Mouse (Mus musculus): ENCODE data around the gene Frmd8.

Frmd8 gene

DNA sequence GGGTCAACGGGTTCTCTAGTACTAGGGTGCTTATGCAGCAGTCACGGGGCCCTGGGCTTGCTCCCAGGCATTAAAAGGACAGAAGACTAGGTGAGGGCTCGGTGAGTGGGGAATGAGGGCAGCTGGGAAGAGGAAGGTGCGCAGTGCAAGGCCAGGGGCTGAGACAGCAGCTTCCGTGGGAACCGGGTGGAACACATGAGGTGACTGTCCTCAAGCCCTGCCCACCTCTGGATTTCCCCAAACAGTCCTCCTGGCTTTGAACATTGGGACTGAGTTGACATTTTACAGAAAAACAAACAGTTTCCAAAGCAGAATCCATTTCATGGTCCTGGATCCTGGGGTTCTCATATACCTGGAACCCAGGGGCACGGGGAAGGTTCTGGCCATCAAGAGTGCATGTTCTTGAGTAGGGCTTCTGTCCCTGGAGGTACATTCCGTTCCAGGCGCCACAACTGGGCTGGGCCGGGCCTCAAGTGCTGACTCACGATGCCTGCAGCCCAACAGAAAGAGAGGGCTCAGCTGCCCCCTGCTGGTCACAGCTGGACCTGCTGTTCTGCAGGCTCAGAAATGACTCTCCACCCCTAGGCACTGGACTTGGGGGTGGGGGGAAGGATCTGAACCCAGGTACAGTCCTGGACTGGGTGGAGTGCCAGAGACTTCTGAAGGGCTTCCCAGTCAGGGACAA is 25.1 kb downstream of the Frmd8 start:
- peak; percentile 93 for DNase-seq (ENCODE audit: low spot score)

- no peak for DNase-seq (ENCODE audit: low spot score)
These were observed 26.0 kb downstream of the Frmd8 start for GRCm38 (mm10) chr19:5848826-5849672.

DNA sequence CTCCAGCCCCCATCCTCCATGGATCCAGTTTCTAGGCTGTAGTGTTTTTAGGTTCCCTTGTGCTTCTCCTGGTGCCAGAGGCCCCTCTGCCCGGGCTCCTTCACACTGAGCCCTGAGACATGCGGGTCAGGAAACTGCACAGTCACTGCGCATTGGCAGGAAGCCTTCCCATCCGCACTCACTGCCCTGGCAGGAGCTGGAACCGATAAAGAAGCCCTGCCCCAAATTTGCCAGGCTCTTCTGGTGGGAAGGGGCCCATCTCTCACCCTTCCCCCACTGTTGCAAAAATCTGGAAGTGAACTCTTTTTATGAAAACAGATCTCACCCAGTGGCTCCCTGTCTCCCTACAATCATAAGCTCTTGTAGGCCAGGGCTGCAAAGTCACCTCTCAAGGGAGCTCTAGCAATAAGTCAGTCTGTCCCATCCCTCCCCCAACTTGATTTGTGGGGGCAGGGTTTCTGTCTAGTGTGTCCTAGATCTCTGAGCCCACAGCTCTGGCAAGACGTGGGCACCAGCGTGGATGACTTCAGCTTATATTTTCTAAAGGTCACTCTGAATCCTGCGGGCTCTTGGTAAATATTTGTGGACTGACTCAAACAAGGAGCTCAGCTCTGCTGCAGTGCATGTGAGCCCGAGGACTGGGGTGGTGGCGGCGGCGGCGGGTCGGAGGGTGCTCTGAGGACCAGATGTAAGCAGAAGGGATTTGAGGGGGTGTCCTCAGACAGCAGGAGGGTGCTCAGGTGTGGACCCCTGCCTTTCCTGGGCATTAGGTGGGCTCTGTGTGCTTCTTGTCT is 26.8 kb downstream of the Frmd8 start:
- no peak for DNase-seq (ENCODE audit: low spot score)

DNA sequence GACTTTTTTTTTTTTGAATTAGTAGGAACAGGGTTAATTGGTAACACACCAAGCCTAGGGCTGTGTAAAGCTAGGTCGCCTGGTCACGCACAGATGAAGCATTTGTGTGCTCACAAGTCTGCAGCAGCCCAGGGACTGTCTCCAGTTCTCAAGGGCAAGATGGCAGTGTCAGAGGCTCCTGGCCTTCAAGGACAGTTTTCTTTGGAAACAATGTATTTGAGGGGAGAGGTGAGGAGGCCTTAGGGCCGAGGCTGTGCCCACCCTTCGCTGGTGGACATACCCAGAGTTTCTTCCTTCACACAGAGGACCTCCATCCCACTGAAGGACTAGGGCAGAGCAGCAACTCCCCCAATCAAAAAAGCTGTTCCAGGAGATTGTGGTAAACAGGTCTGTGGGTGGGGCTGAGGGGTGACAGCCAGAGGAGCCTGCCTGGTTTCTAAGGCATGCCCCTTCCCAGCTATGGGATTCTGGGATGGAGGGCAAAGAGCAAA is 27.7 kb downstream of the Frmd8 start:
- DNase-seq (ENCODE audit: low spot score), result no peak

DNA sequence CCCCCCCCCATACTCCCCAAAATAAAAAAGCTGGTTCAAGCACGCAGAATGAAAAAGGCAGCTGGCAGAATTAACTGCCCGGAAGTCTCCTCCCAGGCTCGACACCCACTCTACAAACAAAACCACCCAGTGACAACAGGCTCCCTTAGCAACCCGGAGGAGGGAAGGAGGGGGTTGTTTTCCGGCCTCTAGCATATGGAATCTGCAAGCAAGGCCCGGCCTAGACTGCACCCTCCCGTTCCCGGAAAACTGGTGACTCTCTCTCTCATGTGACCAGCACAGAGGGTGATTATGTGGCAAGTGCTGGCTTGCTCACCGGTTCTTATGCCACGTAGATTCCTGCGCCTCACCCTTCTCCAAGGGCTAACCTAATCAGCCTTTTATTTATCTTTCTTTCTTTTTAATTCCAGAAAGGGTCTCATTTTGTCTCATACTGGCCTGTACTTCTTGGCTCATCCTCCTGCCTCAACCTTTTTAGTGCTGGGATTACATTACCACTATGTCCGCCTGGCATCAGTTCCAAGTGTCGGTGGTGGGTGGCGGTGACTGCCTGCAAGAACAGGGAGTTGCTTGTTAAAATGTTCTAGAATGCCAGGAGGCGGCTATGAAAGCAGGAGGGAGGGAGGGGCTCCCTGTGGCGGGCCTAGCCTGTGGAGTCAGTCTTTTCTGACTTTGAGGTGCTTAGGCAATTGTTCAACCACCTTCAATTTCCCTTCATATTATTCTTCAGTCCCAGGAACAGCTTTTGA is 28.3 kb downstream of the Frmd8 start:
- DNase-seq (ENCODE audit: low spot score), result peak; percentile 62

DNA sequence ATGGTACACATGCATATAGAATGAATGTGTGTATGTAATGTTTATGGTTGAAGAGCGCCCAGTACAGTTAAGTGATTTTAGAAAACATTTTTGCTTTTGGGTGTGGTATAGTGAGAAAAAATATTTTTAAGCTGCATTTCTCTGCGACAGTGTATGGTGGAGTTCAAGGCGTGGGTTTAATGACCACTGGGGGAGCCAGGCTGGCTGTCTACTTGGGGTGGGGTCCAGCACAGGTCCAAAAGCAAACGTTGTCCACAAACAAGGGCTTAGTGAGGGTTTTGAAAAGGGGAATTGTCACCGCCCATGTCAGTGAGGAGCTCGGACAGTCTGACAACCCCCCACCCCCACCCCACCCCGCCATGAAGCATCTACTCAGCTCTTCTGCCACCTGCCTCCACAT is 28.9 kb downstream of the Frmd8 start:
- no peak for DNase-seq (ENCODE audit: low spot score)

DNA sequence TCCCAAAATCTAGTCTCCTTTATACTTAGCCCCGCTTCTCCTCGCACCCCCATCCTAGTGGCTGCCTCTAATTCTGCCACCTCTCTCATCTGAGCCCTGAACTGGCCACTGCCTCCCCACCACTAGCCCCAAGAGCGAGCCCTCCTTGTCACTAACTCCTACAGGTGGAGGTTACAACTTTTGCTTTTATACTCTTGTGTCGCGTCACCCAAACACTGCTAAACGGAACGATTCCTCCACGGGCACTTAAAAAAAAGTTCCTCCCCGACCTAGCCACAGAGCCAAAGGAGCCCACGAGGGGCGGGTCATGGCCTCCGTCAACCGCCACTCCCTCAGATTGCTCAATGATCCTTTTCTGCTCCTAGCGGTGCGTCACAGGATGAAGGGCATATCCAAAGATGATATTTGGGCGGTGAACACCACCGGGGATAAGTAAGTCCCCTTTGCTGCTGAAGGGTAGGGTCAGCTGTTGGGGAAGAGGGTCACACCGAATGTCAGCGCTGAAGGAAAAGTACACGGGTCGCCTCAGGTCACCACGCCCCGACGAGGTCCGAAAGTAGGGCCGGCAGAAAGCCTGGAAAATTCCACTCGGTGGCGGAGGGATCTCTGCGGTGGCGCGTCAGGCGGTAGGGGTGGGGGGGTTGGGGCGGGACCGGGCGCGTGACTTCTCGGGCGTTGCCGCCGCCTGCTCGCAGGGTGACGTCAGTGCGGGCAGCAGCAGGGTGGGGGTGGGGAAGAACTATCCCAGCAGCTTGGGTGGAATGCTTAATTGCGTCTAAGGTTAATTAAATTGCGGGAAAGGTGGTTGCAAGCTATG is 29.5 kb downstream of the Frmd8 start:
- peak; percentile 94 for DNase-seq (ENCODE audit: low spot score)

DNA sequence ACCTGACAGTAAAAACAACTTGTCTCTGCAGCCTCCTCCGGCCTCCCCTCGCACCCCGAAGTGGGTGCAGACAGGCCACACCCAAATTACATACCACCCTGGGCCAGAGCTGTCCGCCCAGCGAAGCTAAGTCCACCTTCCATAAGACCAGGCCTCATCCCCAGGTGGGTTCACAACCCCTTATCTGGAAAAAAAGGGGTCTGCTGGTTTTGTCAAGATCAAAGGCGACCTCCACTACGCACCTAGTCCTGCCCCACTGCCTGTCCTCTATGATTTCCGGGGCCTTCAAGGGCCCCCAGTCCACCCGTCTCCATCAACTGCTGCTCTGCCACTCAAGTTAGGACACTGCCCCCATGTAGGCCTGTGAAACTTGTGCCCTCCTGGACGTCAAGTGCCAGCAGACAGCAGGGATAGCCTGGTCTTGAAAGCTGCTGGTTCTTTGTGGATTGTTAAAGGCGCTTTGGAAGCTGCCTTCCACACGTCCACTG is 30.2 kb downstream of the Frmd8 start:
- no peak for DNase-seq (ENCODE audit: low spot score)

DNA sequence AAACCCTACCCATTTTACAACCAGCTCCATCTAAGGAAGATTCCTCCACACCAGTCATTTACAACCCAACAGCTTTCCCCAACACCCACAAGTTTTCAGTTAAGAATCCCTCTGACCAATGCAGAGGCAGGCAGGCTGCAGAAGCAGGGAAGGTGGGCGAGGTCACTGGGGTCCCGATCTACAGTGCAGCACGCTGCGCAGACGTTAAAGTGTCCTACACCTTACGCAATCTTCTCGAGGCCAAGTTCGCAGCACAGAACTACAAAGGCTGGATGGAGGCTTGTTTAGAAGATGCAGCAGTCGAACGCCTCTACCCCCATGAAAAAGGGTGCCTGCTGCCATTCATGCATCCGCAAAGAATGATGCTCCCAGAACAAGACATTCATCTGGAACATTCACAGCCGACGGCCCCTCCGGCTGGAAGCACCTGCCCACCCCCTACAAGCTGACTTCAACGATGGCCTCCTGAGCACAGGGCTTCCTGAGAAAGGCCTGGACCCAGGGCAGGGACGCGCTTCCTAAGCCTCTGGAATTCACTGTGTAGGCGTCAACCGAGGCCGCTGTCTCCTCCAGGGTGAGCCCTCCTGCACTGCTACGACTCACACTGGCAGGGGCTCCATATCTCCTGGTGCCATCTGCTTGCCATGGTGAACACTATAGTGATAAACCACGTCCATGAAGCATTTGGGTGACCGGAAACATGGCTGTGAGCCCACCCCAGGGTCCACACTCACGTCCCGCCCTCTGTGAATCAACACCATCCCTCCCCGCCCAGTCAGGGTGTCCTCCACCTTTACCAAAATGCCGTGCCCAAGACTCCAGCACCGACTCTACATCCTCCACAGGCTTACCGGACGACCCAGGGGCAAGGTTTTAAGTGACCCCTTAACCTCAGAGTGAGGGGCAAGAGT is 31.0 kb downstream of the Frmd8 start:
- no peak for DNase-seq (ENCODE audit: low spot score)

DNA sequence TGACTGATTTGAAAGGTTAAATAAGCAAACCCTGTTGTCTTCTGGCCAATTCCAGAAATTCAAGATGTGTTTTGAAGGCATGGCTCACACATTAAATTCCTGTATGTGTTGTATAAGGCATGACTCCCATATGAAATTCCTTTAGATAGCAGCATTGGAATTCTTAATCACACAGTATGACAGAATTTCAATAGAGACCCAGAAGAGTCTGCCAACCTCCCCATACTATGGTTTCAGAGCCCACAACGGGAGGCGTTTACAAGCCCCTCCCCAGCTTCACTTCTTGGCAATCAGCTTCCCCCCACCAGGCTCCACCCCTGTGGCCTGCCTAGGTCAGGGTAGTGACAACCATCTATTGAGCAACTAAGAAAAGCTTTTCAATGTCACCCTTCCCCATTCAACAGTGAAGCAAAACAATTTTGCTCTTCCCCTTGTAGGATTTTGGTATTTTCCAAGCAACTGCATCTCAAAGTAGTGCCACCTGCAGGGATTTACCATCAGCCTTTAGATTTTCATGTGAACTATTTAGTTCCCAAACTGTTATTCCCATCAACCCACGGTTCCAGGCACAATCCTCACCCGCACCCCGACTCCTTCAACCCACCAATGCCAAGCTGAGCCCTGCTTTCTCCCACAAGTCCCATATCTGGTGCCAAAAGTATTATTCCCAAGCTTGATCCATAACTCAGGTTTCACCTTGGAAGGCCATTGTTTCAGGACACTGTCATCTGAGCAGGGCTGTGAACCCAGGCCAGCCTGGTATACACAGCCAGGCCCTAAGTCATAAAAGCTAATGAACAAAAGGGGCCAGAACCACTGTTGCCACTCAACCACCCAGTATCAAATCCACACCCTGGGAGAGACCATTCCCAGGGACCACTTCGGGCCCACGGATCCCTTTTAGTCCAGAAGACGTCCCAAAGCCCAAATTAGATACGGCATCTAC is 32.0 kb downstream of the Frmd8 start:
- no peak for DNase-seq (ENCODE audit: low spot score)

GRCm38 (mm10) chr19:5841999-5842784 is 32.9 kb downstream of the Frmd8 start:
- DNase-seq (ENCODE audit: low spot score), result no peak

- no peak for DNase-seq (ENCODE audit: low spot score)
These were observed 33.6 kb downstream of the Frmd8 start for GRCm38 (mm10) chr19:5841389-5841946.

DNA sequence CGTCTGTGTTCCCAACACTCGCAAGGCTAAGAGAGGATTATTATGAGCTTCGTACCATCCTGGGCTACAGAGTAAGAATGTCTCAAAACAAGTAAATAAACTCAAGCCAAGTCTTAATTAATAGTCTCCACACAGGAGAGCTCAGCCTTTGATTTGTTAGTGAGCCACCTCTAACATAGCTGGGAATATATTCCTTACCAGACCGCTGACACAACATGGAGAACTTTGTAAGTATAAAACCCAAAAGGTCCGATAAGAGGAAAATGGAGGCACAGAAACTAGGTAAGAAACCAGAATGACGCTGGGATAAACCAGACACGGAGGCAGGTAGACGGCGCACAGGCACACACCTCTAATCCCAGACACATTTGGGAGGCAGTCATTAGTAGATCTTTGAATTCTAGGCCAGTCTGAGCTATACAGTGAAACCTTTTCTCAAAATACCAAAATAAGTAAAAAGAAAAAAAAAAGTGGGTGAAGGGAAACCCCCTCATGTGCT is 34.1 kb downstream of the Frmd8 start:
- no peak for DNase-seq (ENCODE audit: low spot score)

DNA sequence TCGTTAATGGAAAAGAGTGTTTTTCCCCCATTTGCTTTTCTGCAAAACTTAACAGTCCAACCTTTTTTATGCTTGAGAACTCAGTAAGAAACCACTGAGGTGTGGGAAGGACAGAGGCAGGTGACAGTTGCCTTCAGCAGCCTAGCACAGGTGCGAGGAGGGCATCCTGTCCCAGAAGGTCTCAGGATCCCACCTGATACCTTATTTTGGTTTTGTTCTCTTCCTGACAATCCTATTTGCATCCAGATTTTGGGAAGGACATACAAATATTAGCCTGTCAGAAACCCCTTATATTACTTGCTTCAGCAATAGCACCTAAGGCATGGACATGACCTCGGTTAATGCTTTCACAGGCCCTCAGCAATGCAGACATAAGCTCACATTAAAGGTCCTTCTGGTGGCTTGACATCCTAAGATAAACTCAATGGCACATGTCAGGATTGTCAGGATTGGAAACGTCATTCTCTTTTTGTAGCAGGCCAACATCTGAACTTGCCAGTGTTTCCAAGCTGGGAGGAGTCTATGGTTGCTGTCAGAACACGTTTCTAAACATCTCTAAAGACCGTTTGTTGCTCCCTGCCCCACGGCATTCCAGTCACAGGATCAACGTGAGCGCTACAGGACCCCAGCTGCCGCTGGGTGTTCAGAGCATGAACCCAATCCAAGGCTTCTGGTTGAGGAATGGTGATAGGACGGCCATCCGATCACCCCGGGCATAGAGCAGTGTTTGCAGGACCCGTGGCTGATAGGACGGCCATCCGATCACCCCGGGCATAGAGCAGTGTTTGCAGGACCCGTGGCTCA is 34.8 kb downstream of the Frmd8 start:
- DNase-seq (ENCODE audit: low spot score), result no peak

DNA sequence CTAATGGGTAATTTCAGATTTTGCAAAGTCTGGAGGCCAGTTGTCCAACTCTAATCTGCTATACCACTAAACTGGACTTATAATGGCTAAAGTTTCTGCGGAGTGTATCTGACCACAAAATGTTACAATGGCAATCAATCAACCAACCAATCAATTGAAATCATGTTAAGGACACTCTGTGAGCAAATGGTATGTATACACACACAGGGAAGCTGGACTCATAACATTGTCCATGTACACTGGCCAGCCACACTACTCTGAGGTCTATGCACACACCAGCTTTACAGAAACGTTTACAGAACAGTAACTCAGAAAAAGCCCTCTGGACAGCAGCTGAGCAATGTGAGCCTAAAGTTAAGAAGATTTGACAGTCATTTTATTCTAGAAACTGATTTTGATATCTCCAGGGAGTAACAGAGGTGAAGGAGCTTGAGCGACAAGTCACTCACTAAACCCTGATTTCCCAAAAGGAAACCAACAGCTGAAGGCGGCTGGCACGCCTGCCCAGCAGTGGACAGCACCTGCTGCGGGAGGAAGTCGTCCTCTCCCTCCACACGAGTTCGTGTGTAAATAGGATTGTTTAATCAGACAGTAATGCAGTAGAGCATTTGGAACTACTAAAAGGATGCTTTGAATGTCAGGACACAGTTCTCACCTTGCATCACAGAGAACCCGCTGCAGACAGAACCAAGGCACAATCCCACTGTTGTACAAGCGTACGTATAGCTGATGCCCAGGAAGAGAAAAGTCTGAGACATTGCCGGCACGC is 35.6 kb downstream of the Frmd8 start:
- no peak for DNase-seq (ENCODE audit: low spot score)

GRCm38 (mm10) chr19:5838892-5839165 is 36.2 kb downstream of the Frmd8 start:
- no peak for DNase-seq (ENCODE audit: low spot score)

Measured in ovary, postnatal 14 days (tissue).